Mouse (Mus musculus) myocyte (in vitro differentiated cells): ENCODE measurements around the gene Nrd1.

Experiments
- E2F4 ChIP-seq: IDR thresholded peaks from one replicate; pipeline ENCODE4 v1.6.1; 2011; ENCODE audit warnings: mild to moderate bottlenecking, control low read depth, moderate library complexity; ENCODE audit not compliant: insufficient read depth
- MAX ChIP-seq: IDR thresholded peaks from one replicate; pipeline ENCODE4 v1.6.1; 2011; ENCODE audit warnings: low read depth, mild to moderate bottlenecking, control low read depth
- MYOG ChIP-seq, 3 experiments: IDR thresholded peaks; one replicate each; pipeline ENCODE4 v1.6.1; 2011; ENCODE audit warnings: control low read depth in 2 of 3, low read depth in 2 of 3, mild to moderate bottlenecking in 2 of 3; ENCODE audit not compliant: insufficient read length in 2 of 3, control insufficient read depth in 1 of 3, insufficient read depth in 1 of 3
- POLR2A ChIP-seq: IDR thresholded peaks from one replicate; pipeline ENCODE4 v1.6.1; 2011; ENCODE audit warnings: low read depth, mild to moderate bottlenecking, control low read depth, moderate library complexity; ENCODE audit not compliant: insufficient read length
- POLR2AphosphoS2 ChIP-seq: IDR thresholded peaks from one replicate; pipeline ENCODE4 v1.6.1; 2011; ENCODE audit warnings: low read depth, control low read depth; ENCODE audit not compliant: insufficient read length
- REST ChIP-seq: IDR thresholded peaks from one replicate; pipeline ENCODE4 v1.6.1; 2011; ENCODE audit warnings: mild to moderate bottlenecking, control low read depth, moderate library complexity; ENCODE audit not compliant: insufficient read depth, insufficient read length
- TCF12 ChIP-seq: IDR thresholded peaks from one replicate; pipeline ENCODE4 v1.6.1; 2011; ENCODE audit warnings: mild to moderate bottlenecking, control low read depth; ENCODE audit not compliant: poor library complexity, insufficient read depth, severe bottlenecking
- USF1 ChIP-seq: IDR thresholded peaks from one replicate; pipeline ENCODE4 v1.6.1; 2011; ENCODE audit warnings: low read depth, mild to moderate bottlenecking, control low read depth, moderate library complexity

- TF ChIP-seq POLR2A (no peak), REST (no peak), USF1 (no peak), TCF12 (no peak), MAX (no peak), MYOG (IDR thresholded peaks at IDR 0.05; ENCODE audit: control insufficient read depth in 1 of 3, insufficient read depth in 1 of 3, insufficient read length in 2 of 3, low read depth in 2 of 3) (no peak), POLR2AphosphoS2 (no peak), E2F4 (no peak)
Measured at GRCm38 (mm10) chr4:109000961-109001360, 506 bp downstream of the Nrd1 start.
